Mouse (Mus musculus): Measurements from ENCODE around the gene Mapkap1.

DNA sequence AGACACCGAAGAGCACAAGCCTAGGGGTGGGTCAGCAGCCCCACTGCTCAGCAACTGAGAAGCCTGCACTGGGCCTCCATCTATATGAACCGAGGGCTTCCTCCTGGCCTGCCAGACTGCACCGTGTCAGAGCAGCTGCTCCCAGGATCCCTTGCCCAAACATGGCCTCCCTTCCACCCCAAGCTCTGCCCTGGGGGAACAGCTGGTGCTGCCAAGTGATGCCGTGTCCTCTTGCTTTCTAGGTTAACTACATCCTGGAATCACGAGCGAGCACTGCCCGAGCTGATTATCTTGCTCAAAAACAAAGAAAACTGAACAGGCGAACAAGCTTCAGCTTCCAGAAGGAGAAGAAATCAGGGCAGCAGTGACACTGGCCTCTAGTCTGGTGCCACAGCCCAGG, 216.6 kb downstream of the Mapkap1 start:
- TF ChIP-seq CTCF (conservative IDR thresholded peaks at IDR 0.05 in 1 of 2, IDR thresholded peaks at IDR 0.05 in 1 of 2; ENCODE audit: low read depth in 2 of 2, low read length in 2 of 2) (no peak), NELFE (IDR thresholded peaks at IDR 0.05; ENCODE audit: low read depth, low read length) (no peak), ETS1 (conservative IDR thresholded peaks at IDR 0.05; ENCODE audit: low read depth, low read length) (no peak), POLR2A (IDR thresholded peaks at IDR 0.05; ENCODE audit: low read depth, low read length) (no peak), RAD21 (IDR thresholded peaks at IDR 0.05; ENCODE audit: low read depth, low read length) (no peak)

All from CH12.LX (cell line).